Mouse (Mus musculus): Measurements from ENCODE around the gene Gm28551.

Gm28551 gene

DNA sequence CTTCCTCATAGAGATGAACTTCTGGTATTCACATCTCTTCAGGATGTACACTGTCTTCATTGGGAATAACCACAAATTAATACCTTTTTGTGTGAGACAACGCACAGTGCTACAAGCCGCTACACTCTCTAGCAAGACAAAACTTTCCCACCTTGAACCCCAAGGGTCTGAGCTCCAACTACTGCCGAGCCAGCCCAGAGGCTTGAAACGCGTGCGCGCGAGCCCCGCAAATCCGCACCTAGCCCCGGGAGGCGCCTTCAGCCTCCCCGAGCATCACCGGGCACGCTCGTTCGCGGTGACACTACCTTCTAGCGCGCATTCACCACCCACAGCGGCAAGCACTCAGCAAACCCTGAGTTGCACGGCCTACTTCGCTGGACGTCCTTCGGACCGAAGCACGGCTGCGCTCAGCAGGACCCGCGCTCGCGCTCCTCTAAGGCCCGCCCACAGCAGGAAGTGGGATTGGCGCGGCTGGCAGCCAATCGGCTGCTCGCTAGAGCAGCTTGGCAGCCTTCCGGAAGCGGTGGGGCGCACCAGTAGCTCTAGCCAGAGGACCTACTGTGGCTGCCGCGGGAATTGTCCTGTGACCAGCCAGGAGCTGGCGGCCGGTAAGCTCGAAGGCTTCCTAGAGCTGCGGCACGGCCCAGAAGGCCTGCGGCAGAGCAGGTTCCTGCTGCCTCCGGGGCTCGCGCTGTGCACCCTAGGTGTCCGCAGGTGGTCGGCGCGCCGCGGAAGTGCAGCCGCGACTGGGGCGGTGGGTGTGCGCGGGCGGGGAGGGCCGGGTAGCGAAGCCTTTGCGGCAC is 55.7 kb downstream of the Gm28551 start, which contains the start of the genes Pms1, Ormdl1 and Gm28778:
Pms1 (minus strand) TSS at position 438 of the 803 bp plus-strand sequence.
Ormdl1 (plus strand) TSS at position 515 of the 803 bp plus-strand sequence.
Gm28778 (plus strand) TSS at position 531 of the 803 bp plus-strand sequence.
- peak; percentile 94 for ATAC-seq (ENCODE audit: insufficient number of reproducible peaks, low FRiP score, low TSS enrichment)

- no peak for ATAC-seq (ENCODE audit: insufficient number of reproducible peaks, low FRiP score, low TSS enrichment)
Measured at GRCm38 (mm10) chr1:53291197-53291596, 61.3 kb downstream of the Gm28551 start.

Data from cerebellum, adult (tissue).